8 mouse cellular contexts compared by ENCODE assay signal in genomic region chr3:84843594-84843993, GRCm38 (mm10). TPM values are rescaled to one million over a fixed set of nuclear protein-coding genes. Genes with fewer than 3 reads are reported as not detected.
A peak's percentile ranks its signal among the peaks of the same experiment; 100 is the strongest.
DNase-seq lines count a peak whose midpoint lies in the region; ATAC-seq and TF ChIP-seq lines count a peak whose summit lies in the region.

No protein-coding gene starts in this region.

- intact Hi-C loops in gastrocnemius, adult 2 months (cut with DNase I): loop anchor here (1.0 kb wide), 2 partner anchors 150 to 228 kb away; no protein-coding TSS in a partner anchor

- no peak overlapping the region for H3K9ac ChIP-seq in lung, embryonic 16.5 days (ENCODE audit: low read length)

- peaks cover 5% of the 10 kb centered on the region for H3K4me1 ChIP-seq in lung, embryonic 16.5 days (replicated peaks; ENCODE audit: control insufficient read depth, insufficient read depth, low read length)

- no peaks in the 10 kb centered on the region for H3K9me3 ChIP-seq in lung, embryonic 16.5 days (ENCODE audit: control insufficient read depth, low read length)

- H3K27me3 ChIP-seq in lung, embryonic 16.5 days (ENCODE audit: control insufficient read depth, insufficient read depth, low read depth, low read length): no peaks in the 10 kb centered on the region

- no peak overlapping the region for H3K27ac ChIP-seq in gastrocnemius, adult 2 months
- no peak overlapping the region for H3K27ac ChIP-seq in lung, embryonic 16.5 days (ENCODE audit: low read length)

- TF ChIP-seq CTCF in gastrocnemius, adult 2 months (IDR thresholded peaks at IDR 0.05): peak; percentile 89

- WGBS in lung, embryonic 16.5 days: 12% methylated on average over 1 of the region's 1 CpGs

- no peak overlapping the region for H3K4me3 ChIP-seq in gastrocnemius, adult 2 months
- no peak overlapping the region for H3K4me3 ChIP-seq in lung, embryonic 16.5 days (ENCODE audit: low read length)

- ATAC-seq in common myeloid progenitor, adult 5-6 weeks (replicated peaks; ENCODE audit: low read depth, poor library complexity, severe bottlenecking): peak; percentile 60
- ATAC-seq in lung, embryonic 16.5 days (ENCODE audit: low read depth): peak; percentile 41; the same call in 1 of the 2 replicates

- no peaks in the 10 kb centered on the region for H3K36me3 ChIP-seq in lung, embryonic 16.5 days (ENCODE audit: control insufficient read depth, insufficient read depth, low read length)

- H3K4me2 ChIP-seq in lung, embryonic 16.5 days (ENCODE audit: low read depth, low read length): no peak overlapping the region

- peak; percentile 24 for DNase-seq in gastrocnemius, adult 2 months
- DNase-seq in gastrocnemius, postnatal 25 days: no peak
- DNase-seq in urinary bladder, postnatal 36 days (ENCODE audit: low spot score in 2 of 2): peak; percentile 30 to 32
- no peak for DNase-seq in urinary bladder, postnatal 10 days (ENCODE audit: low spot score)
- DNase-seq in kidney, adult 9 months: peak; percentile 83
- DNase-seq in thymus, postnatal 25 days: peak; percentile 44

RNA-seq across cellular contexts. Expression of gene Fbxw7, which starts 28.5 kb away (rescaled TPM):
- 10 to 100 TPM; 12.1 to 27.7 TPM for total RNA-seq in gastrocnemius, adult 2 months (2021)
- total RNA-seq in gastrocnemius, postnatal 25 days (2021): 10 to 100 TPM; 15.1 to 20.5 TPM
- total RNA-seq in common myeloid progenitor, adult 5-6 weeks (2017): 19.4 and 20.3 TPM in 2 replicates
- 7.7 and 8.1 TPM in 2 replicates for polyA plus RNA-seq in lung, embryonic 16.5 days (2015; fragmentation: Nextera tagmentation; extraction: Ambion mirVana)

Comparison
In these comparisons a context has a peak if more than half of its experiments do, and no peak if none do; other contexts are left out.
1. DNase-seq: peak in gastrocnemius, adult 2 months (single experiment), urinary bladder, postnatal 36 days (2 of 2), kidney, adult 9 months (single experiment) and thymus, postnatal 25 days (single experiment); none in gastrocnemius, postnatal 25 days (single experiment) and urinary bladder, postnatal 10 days (single experiment).